Mouse (Mus musculus) B cell, adult (primary cell): Measurements from ENCODE around the gene 2310034C09Rik. TPM values are rescaled to one million over a fixed set of nuclear protein-coding genes. Genes with fewer than 3 reads are reported as not detected.

ENCODE experiments used
- total RNA-seq: library from RNA; stranded (reverse); gene quantifications from 4 replicates; pipeline ENCODE4 v1.2.4, GENCODE M21; 2023; ENCODE audit not compliant: inconsistent age

2310034C09Rik gene
- total RNA-seq: not detected in 4 replicates

GRCm38 (mm10) chr16:88758547-88758946, at the start of gene 2310034C09Rik:
Gene 2310034C09Rik (plus strand): TSS chr16:88758847.

GRCm38 (mm10) chr16:88728812-88729275, 29.8 kb upstream of the 2310034C09Rik start, which contains the start of gene Krtap13-1:
Gene Krtap13-1 (plus strand): TSS chr16:88728862.

GRCm38 (mm10) chr16:88751535-88751934, 7.1 kb upstream of the 2310034C09Rik start, which contains the start of gene Krtap13:
Gene Krtap13 (minus strand): TSS chr16:88751635.

GRCm38 (mm10) chr16:88774106-88774505, 15.5 kb downstream of the 2310034C09Rik start, which contains the start of gene 2310057N15Rik:
Gene 2310057N15Rik (minus strand): TSS chr16:88774206.

GRCm38 (mm10) chr16:88777596-88777995, 18.9 kb downstream of the 2310034C09Rik start, which contains the start of gene Gm5965:
Gene Gm5965 (plus strand): TSS chr16:88777896.

Other genes starting within 250 kb of the 2310034C09Rik start
- not detected in 4 replicates for gene Cldn8, start 195.7 kb upstream of the 2310034C09Rik start, total RNA-seq
- not detected in 4 replicates for gene Krtap24-1, start 146.6 kb upstream of the 2310034C09Rik start, total RNA-seq
- not detected in 4 replicates for gene 2310079G19Rik, start 131.2 kb upstream of the 2310034C09Rik start, total RNA-seq
- not detected in 4 replicates for gene Krtap26-1, start 111.1 kb upstream of the 2310034C09Rik start, total RNA-seq
- gene Krtap27-1, start 87.2 kb upstream of the 2310034C09Rik start, total RNA-seq: not detected in 4 replicates
- not detected in 4 replicates for gene 2310061N02Rik, start 50.9 kb upstream of the 2310034C09Rik start, total RNA-seq
- gene Krtap13-1, start 30.0 kb upstream of the 2310034C09Rik start, total RNA-seq: not detected in 4 replicates
- gene Krtap13, start 7.2 kb upstream of the 2310034C09Rik start, total RNA-seq: not detected in 4 replicates
- gene 2310057N15Rik, start 15.4 kb downstream of the 2310034C09Rik start, total RNA-seq: not detected in 4 replicates
- gene Gm5965, start 19.0 kb downstream of the 2310034C09Rik start, total RNA-seq: not detected in 4 replicates
- not detected in 4 replicates for gene Gm20741, start 53.4 kb downstream of the 2310034C09Rik start, total RNA-seq
- gene Krtap15, start 61.4 kb downstream of the 2310034C09Rik start, total RNA-seq: not detected in 4 replicates
- not detected in 4 replicates for gene Krtap14, start 67.3 kb downstream of the 2310034C09Rik start, total RNA-seq
- gene Krtap19-1, start 110.6 kb downstream of the 2310034C09Rik start, total RNA-seq: not detected in 4 replicates
- gene Krtap19-2, start 115.4 kb downstream of the 2310034C09Rik start, total RNA-seq: not detected in 4 replicates
- gene Krtap19-3, start 119.2 kb downstream of the 2310034C09Rik start, total RNA-seq: not detected in 4 replicates
- not detected in 4 replicates for gene Krtap19-4, start 126.2 kb downstream of the 2310034C09Rik start, total RNA-seq
- not detected in 4 replicates for gene Krtap19-5, start 137.6 kb downstream of the 2310034C09Rik start, total RNA-seq
- gene Krtap19-9b, start 173.4 kb downstream of the 2310034C09Rik start, total RNA-seq: not detected in 4 replicates
- gene Krtap16-3, start 204.0 kb downstream of the 2310034C09Rik start, total RNA-seq: not detected in 4 replicates